ENCODE assay signal across 15 mouse cellular contexts in the genomic region with DNA sequence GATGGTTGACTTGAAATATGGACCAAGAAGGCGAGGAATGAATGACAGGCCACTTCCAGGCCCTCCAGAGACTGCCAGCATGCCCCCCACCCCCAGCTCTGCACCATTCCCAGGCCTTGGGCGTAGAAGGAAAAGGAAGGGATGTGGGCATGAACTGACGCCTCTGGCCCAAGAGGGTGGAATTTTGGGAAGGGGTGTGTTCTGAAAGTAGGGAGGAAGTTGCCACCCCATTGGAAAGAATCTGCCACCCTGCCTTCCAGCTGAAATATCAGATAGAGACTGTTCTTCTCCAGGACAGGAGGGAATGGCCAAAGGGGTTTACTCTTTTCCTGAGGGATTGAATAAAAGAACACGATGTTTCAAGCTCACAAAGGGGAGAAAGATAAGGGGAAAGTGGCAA.
"Had no signal": no experiment of that assay in that cellular context is flagged by ENCODE, and none has a peak within 500 bp of the region (broad histone marks: within the 10 kb centered on the region; RNA-seq: fewer than 3 reads in every experiment).

No protein-coding gene starts in this region.

- H3K9ac ChIP-seq: neural tube, embryonic 15.5 days; stomach, embryonic 15.5 days had no signal

- H3K27ac ChIP-seq: neural tube, embryonic 15.5 days; stomach, embryonic 15.5 days; stomach, postnatal 0 days had no signal

- H3K9me3 ChIP-seq: neural tube, embryonic 15.5 days; stomach, embryonic 15.5 days had no signal

- H3K36me3 ChIP-seq: neural tube, embryonic 15.5 days; stomach, embryonic 15.5 days had no signal

- DNase-seq: retina, postnatal 1 day; right cerebral cortex, adult 18-20 months; right cerebral cortex, postnatal 14 days; right cerebral cortex, postnatal 25 days; right cerebral cortex, postnatal 4 days; spleen, adult 18-20 months; thymus, adult 18-20 months; thymus, adult 2 months; thymus, postnatal 14 days; thymus, postnatal 25 days; thymus, postnatal 36 days; thymus, postnatal 4 days had no signal

- H3K4me2 ChIP-seq: neural tube, embryonic 15.5 days; stomach, embryonic 15.5 days had no signal

- H3K27me3 ChIP-seq: neural tube, embryonic 15.5 days; stomach, embryonic 15.5 days had no signal

- H3K4me1 ChIP-seq: neural tube, embryonic 15.5 days; stomach, embryonic 15.5 days had no signal

- H3K4me3 ChIP-seq: neural tube, embryonic 15.5 days; stomach, embryonic 15.5 days had no signal
